Mouse (Mus musculus) layer of hippocampus, adult 9-11 months (tissue): Measurements from ENCODE around the gene Carm1.
"Not testable (repeated sequence)": the region's sequence is repeated elsewhere in the genome, so short reads cannot be mapped to it uniquely, and the experiment has no call there.

ENCODE experiments used
- DNase-seq: peaks from one replicate; pipeline ENCODE4 v3.0.0; 2022

The Carm1 gene

GRCm38 (mm10) chr9:21539981-21540753 lies 6.5 kb upstream of the Carm1 start:
- no peak for DNase-seq

- not testable (repeated sequence) for DNase-seq
Measured at GRCm38 (mm10) chr9:21542001-21542400, 4.7 kb upstream of the Carm1 start.

- peak; percentile 15 for DNase-seq
Measured at GRCm38 (mm10) chr9:21545351-21545915, 1.3 kb upstream of the Carm1 start.

GRCm38 (mm10) chr9:21545916-21546788 lies 542 bp upstream of the Carm1 start:
- DNase-seq = peak; percentile 99

GRCm38 (mm10) chr9:21547075-21547941 lies 614 bp downstream of the Carm1 start:
- peak; percentile 34 for DNase-seq

GRCm38 (mm10) chr9:21551049-21551448 lies 4.4 kb downstream of the Carm1 start:
- DNase-seq = no peak

- DNase-seq = no peak
Measured at GRCm38 (mm10) chr9:21553607-21554273, 7.0 kb downstream of the Carm1 start.

- no peak for DNase-seq
Measured at GRCm38 (mm10) chr9:21555198-21555742, 8.6 kb downstream of the Carm1 start.

GRCm38 (mm10) chr9:21556996-21557395 lies 10.3 kb downstream of the Carm1 start:
- DNase-seq = no peak

- DNase-seq = no peak
Measured at GRCm38 (mm10) chr9:21557556-21557955, 10.9 kb downstream of the Carm1 start.

- DNase-seq = no peak
Measured at GRCm38 (mm10) chr9:21558366-21558765, 11.7 kb downstream of the Carm1 start.

- no peak for DNase-seq
Measured at GRCm38 (mm10) chr9:21559151-21559550, 12.5 kb downstream of the Carm1 start.

GRCm38 (mm10) chr9:21564420-21564819 lies 17.7 kb downstream of the Carm1 start:
- DNase-seq = no peak

- no peak for DNase-seq
Measured at GRCm38 (mm10) chr9:21565004-21565586, 18.4 kb downstream of the Carm1 start.

- DNase-seq = no peak
Measured at GRCm38 (mm10) chr9:21566538-21566937, 19.8 kb downstream of the Carm1 start.

- no peak for DNase-seq
Measured at GRCm38 (mm10) chr9:21567051-21567450, 20.4 kb downstream of the Carm1 start.

GRCm38 (mm10) chr9:21568657-21569255 lies 22.1 kb downstream of the Carm1 start:
- no peak for DNase-seq

GRCm38 (mm10) chr9:21574012-21574801 lies 27.5 kb downstream of the Carm1 start:
- no peak for DNase-seq

- DNase-seq = no peak
Measured at GRCm38 (mm10) chr9:21575253-21575652, 28.6 kb downstream of the Carm1 start.

- no peak for DNase-seq
Measured at GRCm38 (mm10) chr9:21576286-21576685, 29.6 kb downstream of the Carm1 start.
